Comparison of ENCODE assay signal across 12 mouse cellular contexts in the genomic region with DNA sequence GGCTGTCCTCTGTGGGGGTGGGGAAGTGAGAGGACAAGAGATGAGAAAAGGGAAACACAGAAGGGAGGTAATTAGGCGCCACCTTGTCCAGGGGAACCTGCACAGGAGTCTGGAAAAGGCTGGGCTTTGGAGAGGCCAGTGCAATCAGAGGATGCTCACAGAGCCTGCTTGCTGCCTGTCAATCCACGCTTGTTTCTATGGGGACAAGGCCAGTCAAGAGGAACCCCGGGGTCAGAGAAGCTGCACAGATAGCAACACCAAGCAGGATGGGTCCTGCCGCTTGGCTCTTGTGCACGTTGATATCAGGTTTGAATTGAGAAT.
A peak's percentile ranks its signal among the peaks of the same experiment; 100 is the strongest.
DNase-seq lines count a peak whose midpoint lies in the region; ATAC-seq and TF ChIP-seq lines count a peak whose summit lies in the region.
"Had no signal": no experiment of that assay in that cellular context is flagged by ENCODE, and none has a peak within 500 bp of the region (broad histone marks: within the 10 kb centered on the region; RNA-seq: fewer than 3 reads in every experiment).

No protein-coding gene starts in this region.

- no peak for TF ChIP-seq EP300 in liver, postnatal 0 days (IDR thresholded peaks at IDR 0.05; ENCODE audit: low read depth)

- ATAC-seq in hindbrain, embryonic 11.5 days (ENCODE audit: low FRiP score) = peak; percentile 50
- ATAC-seq in midbrain, embryonic 13.5 days = peak; percentile 46
- no peak for ATAC-seq in liver, postnatal 0 days
- ATAC-seq: inflammation-experienced regulatory T-cells, adult 6 months had no signal

- no peaks in the 10 kb centered on the region for H3K9me3 ChIP-seq in hindbrain, embryonic 11.5 days (ENCODE audit: control insufficient read depth, low read length)
- H3K9me3 ChIP-seq in midbrain, embryonic 13.5 days = no peaks in the 10 kb centered on the region
- no peaks in the 10 kb centered on the region for H3K9me3 ChIP-seq in liver, postnatal 0 days (ENCODE audit: low read length)
- H3K9me3 ChIP-seq: liver, embryonic 13.5 days had no signal

- peak overlapping the region; percentile 54 for H3K27ac ChIP-seq in hindbrain, embryonic 11.5 days (ENCODE audit: low read depth, low read length)
- peak overlapping the region; percentile 72 for H3K27ac ChIP-seq in midbrain, embryonic 13.5 days
- H3K27ac ChIP-seq in liver, postnatal 0 days (ENCODE audit: low read depth) = no peak overlapping the region
- H3K27ac ChIP-seq: liver, embryonic 13.5 days had no signal

- no peaks in the 10 kb centered on the region for H3K36me3 ChIP-seq in hindbrain, embryonic 11.5 days (ENCODE audit: control insufficient read depth, insufficient read depth, low read length)
- H3K36me3 ChIP-seq in midbrain, embryonic 13.5 days = no peaks in the 10 kb centered on the region
- H3K36me3 ChIP-seq in liver, postnatal 0 days (replicated peaks; ENCODE audit: insufficient read depth, low read length) = no peaks in the 10 kb centered on the region
- H3K36me3 ChIP-seq: liver, embryonic 13.5 days had no signal

- 35% methylated on average over 5 of the region's 5 CpGs for WGBS in hindbrain, embryonic 11.5 days
- 36% methylated on average over 5 of the region's 5 CpGs for WGBS in midbrain, embryonic 13.5 days
- 64% methylated on average over 5 of the region's 5 CpGs for WGBS in liver, postnatal 0 days (ENCODE audit: insufficient replicate concordance)

- H3K4me2 ChIP-seq in hindbrain, embryonic 11.5 days (replicated peaks; ENCODE audit: low read depth, low read length) = no peak overlapping the region
- H3K4me2 ChIP-seq in midbrain, embryonic 13.5 days (replicated peaks) = no peak overlapping the region
- H3K4me2 ChIP-seq in liver, postnatal 0 days (ENCODE audit: low read depth, low read length) = no peak overlapping the region
- H3K4me2 ChIP-seq: liver, embryonic 13.5 days had no signal

- no peaks in the 10 kb centered on the region for H3K27me3 ChIP-seq in hindbrain, embryonic 11.5 days (ENCODE audit: control insufficient read depth, insufficient read depth, low read length)
- H3K27me3 ChIP-seq in midbrain, embryonic 13.5 days = no peaks in the 10 kb centered on the region
- no peaks in the 10 kb centered on the region for H3K27me3 ChIP-seq in liver, postnatal 0 days (ENCODE audit: insufficient read depth, low read length)
- H3K27me3 ChIP-seq: liver, embryonic 13.5 days had no signal

- TF ChIP-seq CTCF in brain, embryonic 14.5 days (IDR thresholded peaks at IDR 0.05; ENCODE audit: borderline replicate concordance, extremely low read depth, insufficient read depth, insufficient read length) = no peak
- no peak for TF ChIP-seq CTCF in liver, postnatal 0 days (IDR thresholded peaks at IDR 0.05; ENCODE audit: low read depth)

- H3K4me1 ChIP-seq in hindbrain, embryonic 11.5 days (replicated peaks; ENCODE audit: control insufficient read depth, insufficient read depth, low read length) = peaks cover 4% of the 10 kb centered on the region
- peaks cover 47% of the 10 kb centered on the region for H3K4me1 ChIP-seq in midbrain, embryonic 13.5 days (replicated peaks)
- H3K4me1 ChIP-seq in liver, postnatal 0 days (ENCODE audit: insufficient read depth) = peaks cover 6% of the 10 kb centered on the region; the same call in 1 of the 2 replicates

- H3K4me3 ChIP-seq in hindbrain, embryonic 11.5 days (ENCODE audit: low read depth, low read length) = no peak overlapping the region
- H3K4me3 ChIP-seq in midbrain, embryonic 13.5 days (replicated peaks) = no peak overlapping the region
- no peak overlapping the region for H3K4me3 ChIP-seq in liver, postnatal 0 days (ENCODE audit: low read depth, low read length)
- H3K4me3 ChIP-seq: erythroblast, embryonic 14.5 days; liver, embryonic 13.5 days had no signal

- no peak overlapping the region for H3K9ac ChIP-seq in hindbrain, embryonic 11.5 days (ENCODE audit: low read depth, low read length)
- no peak overlapping the region; the same call in 1 of the 2 replicates for H3K9ac ChIP-seq in midbrain, embryonic 13.5 days (replicated peaks)
- H3K9ac ChIP-seq in liver, postnatal 0 days (replicated peaks) = no peak overlapping the region
- H3K9ac ChIP-seq: liver, embryonic 13.5 days had no signal

- peak; percentile 50 to 57 for DNase-seq in cerebellum, postnatal 10 days
- DNase-seq in cerebellum, adult 9-11 months = no peak
- peak; percentile 63 for DNase-seq in brain, embryonic 14.5 days (ENCODE audit: low read depth)
- DNase-seq in hindbrain, embryonic 11.5 days (ENCODE audit: low spot score) = no peak
- DNase-seq in yolk sac, embryonic 10.5 days (ENCODE audit: low spot score) = no peak
- no peak for DNase-seq in urinary bladder, adult 18-20 months (ENCODE audit: low spot score in 2 of 2)
- no peak for DNase-seq in liver, postnatal 0 days
- DNase-seq: liver, embryonic 13.5 days; thymus, postnatal 36 days had no signal

- no peak for TF ChIP-seq POLR2A in brain, embryonic 14.5 days (IDR thresholded peaks at IDR 0.05; ENCODE audit: borderline replicate concordance, extremely low read depth, insufficient read depth, insufficient read length, poor library complexity, severe bottlenecking)

Comparison
In these comparisons a context has a peak if more than half of its experiments do, and no peak if none do; other contexts are left out.
1. DNase-seq: peak in cerebellum, postnatal 10 days (2 of 2) and brain, embryonic 14.5 days (single experiment); none in cerebellum, adult 9-11 months (single experiment), hindbrain, embryonic 11.5 days (single experiment), yolk sac, embryonic 10.5 days (single experiment), urinary bladder, adult 18-20 months (0 of 2) and liver, postnatal 0 days (single experiment).